Mouse (Mus musculus): ENCODE measurements around the gene Ubl5. TPM values are rescaled to one million over a fixed set of nuclear protein-coding genes. Genes with fewer than 3 reads are reported as not detected.
"Not testable (repeated sequence)": the region's sequence is repeated elsewhere in the genome, so short reads cannot be mapped to it uniquely, and the experiment has no call there.

Gene Ubl5
- polyA plus RNA-seq, 1 experiment, result 657 TPM

DNA sequence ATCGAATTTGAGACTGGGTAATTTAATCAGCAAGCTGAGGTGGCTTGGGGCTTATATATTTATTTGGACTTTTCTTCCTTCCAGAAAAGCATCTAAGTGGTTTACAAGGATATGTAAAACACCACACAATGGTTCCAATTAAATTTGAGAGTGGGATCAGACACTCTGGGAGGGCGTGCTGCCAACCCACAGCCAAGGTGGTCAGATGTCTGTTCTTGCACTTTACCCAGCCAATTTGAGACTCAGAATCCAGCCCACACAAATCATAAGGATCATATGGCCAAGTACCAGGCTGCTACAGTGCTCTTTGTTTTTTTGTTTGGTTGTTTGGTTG, 39.7 kb downstream of the Ubl5 start:
- WGBS, result 49% methylated on average over 2 of the region's 2 CpGs
- Histone ChIP-seq H3K4me1 (ENCODE audit: control insufficient read depth, insufficient read depth, low read length) (no peaks in the 10 kb centered on the region), H3K36me3 (ENCODE audit: control insufficient read depth, insufficient read depth, low read length) (no peaks in the 10 kb centered on the region), H3K27me3 (replicated peaks; ENCODE audit: control insufficient read depth, insufficient read depth, low read length) (no peaks in the 10 kb centered on the region), H3K4me3 (ENCODE audit: insufficient read depth, low read depth, low read length) (no peak overlapping the region), H3K27ac (ENCODE audit: insufficient read depth, low read depth, low read length) (no peak overlapping the region)
- DNase-seq, result no peak
- no peak for TF ChIP-seq POLR2A (IDR thresholded peaks at IDR 0.05; ENCODE audit: low read depth, low read length)
- no peak for TF ChIP-seq CTCF (conservative IDR thresholded peaks at IDR 0.05; ENCODE audit: insufficient read depth, insufficient read length, low read depth, low read length)

DNA sequence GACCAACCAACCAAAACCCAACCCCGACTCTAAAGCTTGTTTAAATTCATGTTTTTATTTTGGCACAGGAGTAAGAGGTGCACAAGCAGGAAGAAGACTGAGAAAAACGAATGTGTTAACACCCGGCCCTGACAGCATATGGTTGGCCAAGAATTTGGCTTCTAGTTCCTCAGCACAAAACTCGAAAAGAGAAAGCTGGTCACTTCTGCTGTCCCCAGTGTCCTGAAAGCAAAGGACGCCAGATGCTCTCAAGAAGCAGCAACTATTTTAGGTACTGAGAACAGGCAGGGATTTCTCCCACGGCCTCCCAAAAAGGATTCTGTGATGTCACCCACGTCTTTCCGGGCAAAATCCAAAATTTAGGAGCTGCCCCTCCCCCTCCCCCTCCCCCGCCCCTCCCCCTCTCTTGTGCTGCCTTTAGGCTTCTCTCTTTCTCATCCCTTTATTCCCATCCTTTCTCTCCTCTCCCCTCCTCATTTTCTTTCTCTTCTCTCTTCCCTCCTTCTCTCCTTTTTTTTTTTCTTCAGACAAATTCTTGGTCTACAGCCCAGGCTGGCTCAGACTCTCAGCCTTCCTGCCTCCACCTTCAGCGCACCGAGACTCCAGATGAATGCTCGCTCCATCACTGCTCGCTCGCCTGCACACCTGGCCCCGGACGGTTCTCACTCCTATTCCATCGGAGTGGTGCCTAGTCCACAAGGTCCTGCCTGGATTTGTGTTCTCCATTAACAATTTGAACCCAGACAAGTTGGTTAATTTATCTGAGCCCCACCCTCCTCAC, 42.6 kb downstream of the Ubl5 start:
- no peaks in the 10 kb centered on the region for H3K4me1 ChIP-seq (ENCODE audit: control insufficient read depth, insufficient read depth, low read length)

DNA sequence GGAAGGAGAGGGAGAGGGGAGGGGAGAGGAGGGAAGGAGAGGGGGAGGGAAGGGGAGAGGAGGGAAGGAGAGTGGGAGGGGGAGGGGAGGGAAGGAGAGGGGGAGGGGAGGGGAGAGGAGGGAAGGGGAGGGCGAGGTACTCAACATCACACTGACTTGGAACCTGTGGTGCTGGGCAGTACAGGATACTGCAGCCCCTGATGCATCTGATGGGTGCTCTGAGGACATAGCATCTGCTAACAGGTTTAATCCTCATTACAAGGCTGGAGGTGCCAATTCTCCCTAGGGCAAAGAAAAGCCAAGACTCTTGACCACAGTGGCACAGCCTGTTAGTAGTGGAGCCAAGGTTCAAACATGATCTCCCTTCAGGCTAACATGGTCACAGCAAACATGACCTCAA, 46.7 kb downstream of the Ubl5 start:
- H3K27ac ChIP-seq (ENCODE audit: insufficient read depth, low read depth, low read length), result no peak overlapping the region
- no peak for DNase-seq
- 60% methylated on average over 1 of the region's 1 CpGs for WGBS
- no peaks in the 10 kb centered on the region for H3K27me3 ChIP-seq (replicated peaks; ENCODE audit: control insufficient read depth, insufficient read depth, low read length)
- TF ChIP-seq POLR2A (IDR thresholded peaks at IDR 0.05; ENCODE audit: low read depth, low read length), result no peak
- H3K4me1 ChIP-seq (ENCODE audit: control insufficient read depth, insufficient read depth, low read length), result no peaks in the 10 kb centered on the region
- H3K36me3 ChIP-seq (ENCODE audit: control insufficient read depth, insufficient read depth, low read length), result no peaks in the 10 kb centered on the region
- no peak overlapping the region for H3K4me3 ChIP-seq (ENCODE audit: insufficient read depth, low read depth, low read length)

More for the DNA sequence above, 42.6 kb downstream of the Ubl5 start:
- Histone ChIP-seq H3K36me3 (ENCODE audit: control insufficient read depth, insufficient read depth, low read length) (no peaks in the 10 kb centered on the region), H3K4me3 (ENCODE audit: insufficient read depth, low read depth, low read length) (no peak overlapping the region), H3K27ac (ENCODE audit: insufficient read depth, low read depth, low read length) (no peak overlapping the region), H3K27me3 (replicated peaks; ENCODE audit: control insufficient read depth, insufficient read depth, low read length) (no peaks in the 10 kb centered on the region)
- no peak for DNase-seq
- TF ChIP-seq POLR2A (IDR thresholded peaks at IDR 0.05; ENCODE audit: low read depth, low read length) (no peak), CTCF (conservative IDR thresholded peaks at IDR 0.05; ENCODE audit: insufficient read depth, insufficient read length, low read depth, low read length) (no peak)
- 51% methylated on average over 17 of the region's 17 CpGs for WGBS

- TF ChIP-seq POLR2A (IDR thresholded peaks at IDR 0.05; ENCODE audit: low read depth, low read length) (no peak), CTCF (conservative IDR thresholded peaks at IDR 0.05; ENCODE audit: insufficient read depth, insufficient read length, low read depth, low read length) (no peak)
- Histone ChIP-seq H3K4me1 (ENCODE audit: control insufficient read depth, insufficient read depth, low read length) (no peaks in the 10 kb centered on the region), H3K27me3 (replicated peaks; ENCODE audit: control insufficient read depth, insufficient read depth, low read length) (no peaks in the 10 kb centered on the region), H3K36me3 (ENCODE audit: control insufficient read depth, insufficient read depth, low read length) (no peaks in the 10 kb centered on the region), H3K4me3 (ENCODE audit: insufficient read depth, low read depth, low read length) (no peak overlapping the region), H3K27ac (ENCODE audit: insufficient read depth, low read depth, low read length) (no peak overlapping the region)
- no peak for DNase-seq
- WGBS, result 11% methylated on average over 4 of the region's 4 CpGs
Observed at GRCm38 (mm10) chr9:20689913-20690312, 47.2 kb downstream of the Ubl5 start.

GRCm38 (mm10) chr9:20690449-20690848, 47.8 kb downstream of the Ubl5 start:
- not testable (repeated sequence) for DNase-seq; H3K4me3 ChIP-seq (ENCODE audit: insufficient read depth, low read depth, low read length); H3K36me3 ChIP-seq (ENCODE audit: control insufficient read depth, insufficient read depth, low read length); H3K4me1 ChIP-seq (ENCODE audit: control insufficient read depth, insufficient read depth, low read length); H3K27me3 ChIP-seq (replicated peaks; ENCODE audit: control insufficient read depth, insufficient read depth, low read length); H3K27ac ChIP-seq (ENCODE audit: insufficient read depth, low read depth, low read length)
- 94% methylated on average over 2 of the region's 2 CpGs for WGBS

GRCm38 (mm10) chr9:20692863-20693262, 50.2 kb downstream of the Ubl5 start:
- WGBS, result 91% methylated on average over 3 of the region's 3 CpGs
- DNase-seq, result no peak

GRCm38 (mm10) chr9:20694721-20695235, 52.1 kb downstream of the Ubl5 start:
- Histone ChIP-seq H3K4me3 (ENCODE audit: insufficient read depth, low read depth, low read length) (0 out of 2 replicates have a peak overlapping the region, but pooled peaks have one; percentile 11), H3K36me3 (ENCODE audit: control insufficient read depth, insufficient read depth, low read length) (no peaks in the 10 kb centered on the region), H3K4me1 (ENCODE audit: control insufficient read depth, insufficient read depth, low read length) (no peaks in the 10 kb centered on the region), H3K27ac (ENCODE audit: insufficient read depth, low read depth, low read length) (no peak overlapping the region), H3K27me3 (replicated peaks; ENCODE audit: control insufficient read depth, insufficient read depth, low read length) (no peaks in the 10 kb centered on the region)
- no peak for DNase-seq
- 6% methylated on average over 25 of the region's 25 CpGs for WGBS
- no peak for TF ChIP-seq CTCF (conservative IDR thresholded peaks at IDR 0.05; ENCODE audit: insufficient read depth, insufficient read length, low read depth, low read length)
- no peak for TF ChIP-seq POLR2A (IDR thresholded peaks at IDR 0.05; ENCODE audit: low read depth, low read length)

More at GRCm38 (mm10) chr9:20692863-20693262, 50.2 kb downstream of the Ubl5 start:
- H3K27me3 ChIP-seq (replicated peaks; ENCODE audit: control insufficient read depth, insufficient read depth, low read length), result no peaks in the 10 kb centered on the region
- no peak overlapping the region for H3K4me3 ChIP-seq (ENCODE audit: insufficient read depth, low read depth, low read length)
- H3K36me3 ChIP-seq (ENCODE audit: control insufficient read depth, insufficient read depth, low read length), result no peaks in the 10 kb centered on the region
- no peak overlapping the region for H3K27ac ChIP-seq (ENCODE audit: insufficient read depth, low read depth, low read length)
- no peaks in the 10 kb centered on the region for H3K4me1 ChIP-seq (ENCODE audit: control insufficient read depth, insufficient read depth, low read length)
- no peak for TF ChIP-seq POLR2A (IDR thresholded peaks at IDR 0.05; ENCODE audit: low read depth, low read length)
- no peak for TF ChIP-seq CTCF (conservative IDR thresholded peaks at IDR 0.05; ENCODE audit: insufficient read depth, insufficient read length, low read depth, low read length)
